Mouse (Mus musculus): ENCODE data around the gene Chd4. TPM values are rescaled to one million over a fixed set of nuclear protein-coding genes. Genes with fewer than 3 reads are reported as not detected.
A peak's percentile ranks its signal among the peaks of the same experiment; 100 is the strongest.

The Chd4 gene
- total and polyA plus RNA-seq, 2 experiments from 2014 or later = 72.6 to 141 TPM

DNA sequence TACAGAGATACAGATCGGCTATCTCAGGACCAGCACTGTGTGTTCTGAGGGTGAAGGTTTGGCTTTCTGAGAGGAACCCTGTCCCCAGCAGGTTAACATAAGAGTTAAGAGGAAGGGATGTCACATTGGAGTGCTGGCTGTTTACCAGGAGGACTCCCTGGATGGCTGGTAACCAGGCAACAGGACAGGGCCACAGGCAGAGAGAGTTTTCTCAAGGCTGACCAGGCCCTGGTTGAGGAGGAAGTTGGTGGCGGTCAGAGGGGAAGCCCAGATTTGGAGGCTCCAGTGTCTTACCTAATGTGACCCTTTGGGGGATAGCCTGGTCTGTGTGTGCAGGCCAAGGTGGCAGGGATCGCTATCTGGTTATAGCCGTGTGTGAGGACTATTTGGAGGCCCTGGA lies 51.0 kb downstream of the Chd4 start:
- Histone ChIP-seq H3K4me3 (ENCODE audit: low read depth, low read length) (0 out of 2 replicates have a peak overlapping the region, but pooled peaks have one; percentile 79), H3K4me1 (ENCODE audit: insufficient read depth) (peaks cover 22% of the 10 kb centered on the region), H3K9ac (peak overlapping the region; percentile 91), H3K27ac (ENCODE audit: low read depth, low read length) (no peak overlapping the region), H3K36me3 (ENCODE audit: insufficient read depth) (peaks cover 22% of the 10 kb centered on the region), H3K4me2 (ENCODE audit: low read depth) (peak overlapping the region; percentile 97), H3K9me3 (ENCODE audit: low read length) (no peaks in the 10 kb centered on the region), H3K27me3 (ENCODE audit: insufficient read depth, low read length) (no peaks in the 10 kb centered on the region)
- DNase-seq (no peak), ATAC-seq (no peak)
- no peak for TF ChIP-seq CTCF (IDR thresholded peaks at IDR 0.05; ENCODE audit: low read depth)
- 85% methylated on average over 4 of the region's 4 CpGs for WGBS

DNA sequence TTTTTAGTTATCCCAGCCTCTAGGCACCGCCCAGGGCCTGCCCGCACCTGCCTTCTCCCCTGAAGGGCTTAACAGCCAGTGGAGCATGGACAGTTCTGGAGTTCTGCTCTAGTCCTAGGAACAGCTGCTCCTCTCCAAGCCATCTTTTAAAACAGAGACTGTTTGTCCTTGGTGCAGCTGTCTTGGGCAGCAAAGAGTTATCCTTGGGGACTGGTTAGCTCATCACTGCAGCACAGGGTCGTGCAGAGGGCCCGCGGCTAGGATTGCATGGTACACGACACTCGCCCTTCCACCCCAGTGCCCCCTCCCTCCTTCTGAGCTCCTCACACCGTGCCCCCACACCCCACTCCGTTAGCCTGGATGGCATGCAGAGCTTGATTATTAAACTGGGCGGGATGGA lies 51.5 kb downstream of the Chd4 start:
- H3K27ac ChIP-seq (ENCODE audit: low read depth, low read length) = no peak overlapping the region
- ATAC-seq (no peak), DNase-seq (no peak)
- H3K4me3 ChIP-seq (ENCODE audit: low read depth, low read length) = no peak overlapping the region
- TF ChIP-seq CTCF (IDR thresholded peaks at IDR 0.05; ENCODE audit: low read depth) = no peak
- peak overlapping the region; percentile 91; the same call in 1 of the 2 replicates for H3K9ac ChIP-seq
- H3K4me2 ChIP-seq (ENCODE audit: low read depth) = peak overlapping the region; percentile 97
- H3K4me1 ChIP-seq (ENCODE audit: insufficient read depth) = peaks cover 22% of the 10 kb centered on the region
- H3K9me3 ChIP-seq (ENCODE audit: low read length) = no peaks in the 10 kb centered on the region
- WGBS = 63% methylated on average over 10 of the region's 10 CpGs
- peaks cover 25% of the 10 kb centered on the region for H3K36me3 ChIP-seq (ENCODE audit: insufficient read depth)
- H3K27me3 ChIP-seq (ENCODE audit: insufficient read depth, low read length) = no peaks in the 10 kb centered on the region

DNA sequence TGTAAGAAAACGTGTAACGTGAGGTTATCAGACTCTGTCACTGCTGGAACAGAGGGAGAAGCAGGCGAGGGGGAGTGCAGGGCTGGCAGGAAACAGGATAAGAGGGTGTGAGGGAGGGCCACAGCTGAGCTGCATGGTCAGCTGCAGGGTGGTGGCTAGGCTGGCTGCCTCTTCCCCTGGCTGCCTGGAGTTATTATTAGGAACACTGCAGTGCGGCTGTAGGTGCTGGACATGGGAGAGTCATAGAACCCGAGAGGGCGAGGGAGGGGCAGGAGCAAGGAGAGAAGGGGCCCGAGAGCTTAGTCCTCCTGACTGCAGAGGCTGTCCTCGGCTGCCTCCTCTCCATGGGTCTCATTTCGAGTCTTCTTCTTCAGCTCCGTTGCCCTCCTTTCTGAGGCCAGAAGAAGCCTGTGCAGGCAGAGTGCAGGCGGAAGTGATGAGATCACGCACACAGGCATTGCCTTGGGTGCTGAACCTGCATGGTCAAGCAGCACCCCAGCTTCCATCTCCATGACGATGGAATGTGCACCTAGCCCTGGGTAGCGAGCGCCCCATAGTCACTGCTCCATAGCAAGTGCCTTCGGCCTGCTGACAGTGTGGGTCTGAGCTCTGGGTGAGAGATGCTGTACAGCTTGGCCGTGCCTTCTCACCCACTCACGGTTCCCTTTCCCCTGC lies 52.6 kb downstream of the Chd4 start:
- DNase-seq = no peak
- Histone ChIP-seq H3K9me3 (ENCODE audit: low read length) (no peaks in the 10 kb centered on the region), H3K27me3 (ENCODE audit: insufficient read depth, low read length) (no peaks in the 10 kb centered on the region), H3K4me1 (ENCODE audit: insufficient read depth) (peaks cover 22% of the 10 kb centered on the region), H3K4me3 (ENCODE audit: low read depth, low read length) (no peak overlapping the region), H3K4me2 (ENCODE audit: low read depth) (no peak overlapping the region), H3K36me3 (ENCODE audit: insufficient read depth) (peaks cover 33% of the 10 kb centered on the region), H3K27ac (ENCODE audit: low read depth, low read length) (peak overlapping the region; percentile 29; the same call in 1 of the 2 replicates), H3K9ac (0 out of 2 replicates have a peak overlapping the region, but pooled peaks have one; percentile 91)
- no peak for ATAC-seq
- TF ChIP-seq CTCF (IDR thresholded peaks at IDR 0.05; ENCODE audit: low read depth) = no peak
- WGBS = 73% methylated on average over 18 of the region's 18 CpGs

DNA sequence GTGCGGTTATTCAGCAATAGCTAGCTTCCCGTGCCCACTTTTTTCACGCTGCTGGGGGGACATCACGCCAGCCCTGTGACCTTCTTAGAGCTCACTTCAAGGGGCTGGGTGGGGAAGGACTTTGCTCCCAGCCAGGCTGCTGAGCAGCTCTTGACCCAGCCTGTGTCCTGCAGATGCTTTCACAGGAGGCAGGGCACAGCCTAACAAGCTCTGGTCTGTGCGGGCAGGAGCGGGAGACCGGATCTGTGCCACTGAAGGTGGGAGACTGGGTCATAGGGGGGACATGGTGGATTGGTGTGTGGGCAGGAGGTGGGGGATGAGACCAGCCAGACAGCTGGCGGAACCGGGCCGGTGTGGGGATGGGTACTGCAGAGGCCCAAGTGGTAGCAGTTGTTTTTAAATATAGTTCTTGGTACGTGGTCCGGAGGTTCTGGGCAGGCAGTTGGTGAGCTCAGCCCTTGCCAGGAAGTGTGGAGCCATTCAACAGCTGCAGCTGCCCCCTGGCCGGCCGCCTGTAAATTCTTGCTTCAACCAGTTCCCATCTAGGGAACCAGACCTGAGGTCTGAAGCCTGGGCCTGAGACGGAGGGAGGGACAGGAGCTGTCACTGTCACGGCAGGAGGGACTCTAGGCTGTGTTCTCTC lies 53.3 kb downstream of the Chd4 start:
- peaks cover 22% of the 10 kb centered on the region for H3K4me1 ChIP-seq (ENCODE audit: insufficient read depth)
- H3K4me2 ChIP-seq (ENCODE audit: low read depth) = no peak overlapping the region
- WGBS = 73% methylated on average over 16 of the region's 16 CpGs
- no peaks in the 10 kb centered on the region for H3K27me3 ChIP-seq (ENCODE audit: insufficient read depth, low read length)
- TF ChIP-seq CTCF (IDR thresholded peaks at IDR 0.05; ENCODE audit: low read depth) = no peak
- peaks cover 34% of the 10 kb centered on the region for H3K36me3 ChIP-seq (ENCODE audit: insufficient read depth)
- ATAC-seq = no peak
- peak overlapping the region; percentile 29; the same call in 1 of the 2 replicates for H3K27ac ChIP-seq (ENCODE audit: low read depth, low read length)
- peak; percentile 35 for DNase-seq
- no peak overlapping the region for H3K4me3 ChIP-seq (ENCODE audit: low read depth, low read length)
- no peaks in the 10 kb centered on the region for H3K9me3 ChIP-seq (ENCODE audit: low read length)
- no peak overlapping the region for H3K9ac ChIP-seq

DNA sequence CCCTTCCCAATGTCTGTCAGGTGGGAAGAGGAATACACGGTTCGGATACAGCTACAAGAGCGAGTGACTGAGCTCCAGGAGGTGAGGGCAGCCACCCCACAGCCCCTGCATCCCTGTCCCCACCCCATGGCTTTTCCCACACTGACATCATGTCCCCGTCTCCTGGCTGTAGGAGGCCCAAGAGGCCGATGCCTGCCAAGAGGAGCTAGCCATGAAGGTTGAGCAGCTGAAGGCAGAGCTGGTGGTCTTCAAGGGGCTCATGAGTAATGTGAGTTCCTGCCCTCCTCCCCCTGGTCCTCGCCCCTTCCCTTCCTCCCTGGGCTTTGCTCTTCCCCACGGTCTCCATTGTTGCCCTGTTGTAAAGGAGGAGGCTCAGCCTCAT lies 53.8 kb downstream of the Chd4 start:
- Histone ChIP-seq H3K9ac (no peak overlapping the region), H3K4me2 (ENCODE audit: low read depth) (no peak overlapping the region), H3K36me3 (ENCODE audit: insufficient read depth) (peaks cover 31% of the 10 kb centered on the region), H3K4me3 (ENCODE audit: low read depth, low read length) (no peak overlapping the region), H3K27ac (ENCODE audit: low read depth, low read length) (no peak overlapping the region), H3K9me3 (ENCODE audit: low read length) (no peaks in the 10 kb centered on the region), H3K27me3 (ENCODE audit: insufficient read depth, low read length) (no peaks in the 10 kb centered on the region), H3K4me1 (ENCODE audit: insufficient read depth) (peaks cover 22% of the 10 kb centered on the region)
- DNase-seq (no peak), ATAC-seq (no peak)
- TF ChIP-seq CTCF (IDR thresholded peaks at IDR 0.05; ENCODE audit: low read depth) = no peak
- 67% methylated on average over 7 of the region's 7 CpGs for WGBS

DNA sequence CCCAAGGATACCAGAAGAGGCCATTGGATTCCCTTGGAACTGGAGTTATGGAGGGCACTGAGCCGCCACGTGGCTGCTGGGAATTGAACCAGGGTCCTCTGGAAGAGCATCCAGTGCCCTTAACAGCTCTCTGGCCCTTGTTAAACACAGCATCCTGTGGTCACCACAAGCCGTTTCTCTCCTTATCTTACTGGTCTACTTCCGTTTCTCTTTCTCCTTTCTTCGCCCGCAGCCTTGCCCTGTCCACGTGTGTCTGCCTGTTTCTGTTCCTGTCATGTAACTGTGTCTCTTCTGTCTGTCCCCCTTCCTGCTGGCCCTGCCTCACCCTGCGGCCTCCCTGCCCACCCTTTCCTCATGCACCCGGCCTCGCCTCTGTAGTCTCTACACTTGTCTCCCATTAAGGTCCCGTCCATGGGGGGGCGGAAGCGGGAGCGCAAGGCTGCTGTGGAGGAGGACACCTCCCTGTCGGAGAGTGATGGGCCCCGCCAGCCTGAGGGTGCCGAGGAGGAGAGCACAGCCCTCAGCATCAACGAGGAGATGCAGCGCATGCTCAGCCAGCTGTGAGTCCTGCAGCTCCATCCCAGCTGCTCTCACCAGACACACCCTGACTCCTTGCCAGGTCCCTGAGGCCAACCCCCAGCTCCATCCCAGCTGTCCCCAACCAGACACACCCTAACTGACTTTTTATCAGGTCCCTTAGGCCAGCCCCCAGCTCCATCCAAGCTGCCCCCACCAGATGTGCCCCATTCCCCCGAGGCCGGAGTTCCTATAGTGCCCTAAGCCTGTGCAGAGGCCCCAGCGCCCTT lies 56.6 kb downstream of the Chd4 start:
- no peaks in the 10 kb centered on the region for H3K4me1 ChIP-seq (ENCODE audit: insufficient read depth)
- whole genome bisulfite sequencing = 85% methylated on average over 22 of the region's 22 CpGs
- H3K36me3 ChIP-seq (ENCODE audit: insufficient read depth) = peaks cover 48% of the 10 kb centered on the region
- no peak for TF ChIP-seq CTCF (IDR thresholded peaks at IDR 0.05; ENCODE audit: low read depth)
- H3K27ac ChIP-seq (ENCODE audit: low read depth, low read length) = no peak overlapping the region
- DNase-seq (no peak), ATAC-seq (no peak)
- no peak overlapping the region for H3K4me3 ChIP-seq (ENCODE audit: low read depth, low read length)
- no peak overlapping the region for H3K4me2 ChIP-seq (ENCODE audit: low read depth)
- no peaks in the 10 kb centered on the region for H3K9me3 ChIP-seq (ENCODE audit: low read length)
- H3K9ac ChIP-seq = no peak overlapping the region
- H3K27me3 ChIP-seq (ENCODE audit: insufficient read depth, low read length) = no peaks in the 10 kb centered on the region

DNA sequence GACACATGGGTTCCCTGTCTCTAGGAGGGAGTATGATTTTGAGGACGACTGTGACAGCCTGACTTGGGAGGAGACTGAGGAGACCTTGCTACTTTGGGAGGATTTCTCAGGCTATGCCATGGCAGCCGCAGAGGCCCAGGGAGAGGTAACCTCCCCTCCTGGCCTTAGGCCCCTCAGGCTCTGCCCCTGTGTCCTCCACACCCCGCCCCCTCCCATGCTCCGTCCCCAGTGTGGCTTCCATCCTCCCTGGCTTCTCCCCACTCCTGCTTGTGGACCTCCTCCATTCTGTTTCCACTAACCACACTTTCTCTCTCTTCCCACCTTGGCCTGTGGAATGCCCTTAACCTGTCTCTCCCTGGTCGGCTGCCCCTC lies 57.2 kb downstream of the Chd4 start:
- no peak for DNase-seq
- WGBS = 78% methylated on average over 5 of the region's 5 CpGs
- TF ChIP-seq CTCF (IDR thresholded peaks at IDR 0.05; ENCODE audit: low read depth) = no peak
- no peak overlapping the region for H3K9ac ChIP-seq
- H3K36me3 ChIP-seq (ENCODE audit: insufficient read depth) = peaks cover 54% of the 10 kb centered on the region
- no peaks in the 10 kb centered on the region for H3K9me3 ChIP-seq (ENCODE audit: low read length)
- H3K4me2 ChIP-seq (ENCODE audit: low read depth) = no peak overlapping the region
- H3K27ac ChIP-seq (ENCODE audit: low read depth, low read length) = no peak overlapping the region
- H3K4me3 ChIP-seq (ENCODE audit: low read depth, low read length) = no peak overlapping the region
- no peak for ATAC-seq
- no peaks in the 10 kb centered on the region for H3K27me3 ChIP-seq (ENCODE audit: insufficient read depth, low read length)
- no peaks in the 10 kb centered on the region for H3K4me1 ChIP-seq (ENCODE audit: insufficient read depth)

Measured in forebrain, postnatal 0 days (tissue).